Mouse (Mus musculus) testis, postnatal 10 days (tissue): Measurements from ENCODE around the gene Gm973.

ENCODE experiments used
- DNase-seq: peaks from one replicate; pipeline ENCODE4 v3.0.0; 2021; ENCODE audit warnings: low spot score

Gene Gm973

DNA sequence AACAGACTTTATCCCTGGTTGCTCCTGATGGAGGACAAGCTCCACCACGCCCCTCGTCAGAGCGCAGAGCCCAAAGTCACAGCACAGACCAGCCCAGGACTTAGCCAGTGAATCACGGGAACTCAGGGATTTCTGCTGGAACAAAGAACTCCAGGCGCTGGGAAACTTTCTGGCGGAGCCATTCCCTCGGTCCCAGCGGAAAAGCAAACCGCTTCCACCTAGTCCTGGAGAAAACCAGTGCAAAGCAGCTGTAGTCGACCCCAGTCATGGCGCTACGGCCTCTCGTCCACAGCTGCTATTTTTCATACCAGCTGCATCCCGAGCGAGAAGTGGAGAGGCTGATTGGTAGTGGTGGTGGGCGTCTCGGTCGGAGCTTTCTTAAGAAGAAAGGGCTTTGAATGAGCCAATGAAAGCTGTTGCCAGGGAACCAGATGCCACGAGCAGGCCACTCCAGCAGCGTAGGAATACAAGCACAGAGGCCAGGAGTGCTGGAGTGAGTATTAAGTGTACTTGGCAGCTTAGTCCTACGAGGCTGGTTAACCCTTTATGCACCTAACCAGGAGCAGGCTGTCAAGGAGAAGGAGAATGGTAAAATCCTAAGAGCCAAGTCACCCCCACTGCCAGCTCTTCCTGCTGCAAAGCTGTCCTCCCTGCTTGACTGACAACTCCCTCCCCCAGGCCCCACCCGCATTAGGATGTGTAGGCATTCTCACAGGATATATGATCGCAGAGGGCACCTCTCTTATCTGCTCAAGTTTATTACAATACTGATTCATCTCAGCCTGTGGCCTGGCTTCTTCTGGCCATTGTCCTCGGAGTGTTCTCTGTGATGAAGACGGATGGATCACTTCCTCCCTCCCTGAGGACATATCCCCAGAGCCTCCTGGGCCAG is at the start of gene Gm973:
Gene Gm973, plus strand, starts transcription at position 239 of the 892 bp plus-strand sequence.
- peak; percentile 47 for DNase-seq

DNA sequence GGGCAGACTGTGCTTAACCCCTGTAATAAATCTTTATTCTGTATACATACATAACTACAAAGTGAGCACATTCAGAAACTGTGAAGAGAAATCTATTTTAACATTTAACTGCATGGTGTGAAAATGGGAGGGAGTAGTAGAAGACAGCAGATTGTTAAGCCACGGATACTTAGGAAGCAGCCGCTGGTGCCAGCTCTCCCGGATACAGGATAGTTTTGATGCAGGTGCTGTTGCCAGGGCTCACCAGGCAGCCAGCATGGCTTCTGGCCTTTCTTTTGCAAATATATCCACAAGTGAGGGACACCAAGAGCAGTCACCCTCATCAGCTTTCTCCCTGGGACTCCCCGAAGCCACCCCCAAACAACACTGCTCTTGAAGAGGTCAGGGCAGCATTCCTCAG is 46.9 kb upstream of the Gm973 start:
- no peak for DNase-seq

DNA sequence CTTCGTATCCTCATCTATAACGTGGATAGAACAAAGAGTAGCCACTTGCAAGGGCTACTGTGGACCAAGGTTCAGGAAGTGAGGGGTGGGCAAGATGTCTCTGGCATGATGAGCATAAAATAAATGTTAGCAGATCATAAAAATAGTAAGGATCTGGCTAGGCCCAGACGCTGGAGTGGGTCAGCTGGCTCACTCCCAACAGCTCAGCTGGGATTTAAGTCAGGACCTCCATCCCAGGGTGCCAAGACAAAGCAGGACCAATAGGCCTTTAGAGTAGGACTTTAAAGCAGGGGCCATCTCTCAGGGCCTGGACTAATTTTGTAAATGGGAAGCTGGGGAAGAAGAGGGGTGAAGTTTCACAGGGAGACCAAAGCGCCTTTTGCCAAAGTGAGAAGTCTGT is 45.3 kb upstream of the Gm973 start:
- no peak for DNase-seq

DNA sequence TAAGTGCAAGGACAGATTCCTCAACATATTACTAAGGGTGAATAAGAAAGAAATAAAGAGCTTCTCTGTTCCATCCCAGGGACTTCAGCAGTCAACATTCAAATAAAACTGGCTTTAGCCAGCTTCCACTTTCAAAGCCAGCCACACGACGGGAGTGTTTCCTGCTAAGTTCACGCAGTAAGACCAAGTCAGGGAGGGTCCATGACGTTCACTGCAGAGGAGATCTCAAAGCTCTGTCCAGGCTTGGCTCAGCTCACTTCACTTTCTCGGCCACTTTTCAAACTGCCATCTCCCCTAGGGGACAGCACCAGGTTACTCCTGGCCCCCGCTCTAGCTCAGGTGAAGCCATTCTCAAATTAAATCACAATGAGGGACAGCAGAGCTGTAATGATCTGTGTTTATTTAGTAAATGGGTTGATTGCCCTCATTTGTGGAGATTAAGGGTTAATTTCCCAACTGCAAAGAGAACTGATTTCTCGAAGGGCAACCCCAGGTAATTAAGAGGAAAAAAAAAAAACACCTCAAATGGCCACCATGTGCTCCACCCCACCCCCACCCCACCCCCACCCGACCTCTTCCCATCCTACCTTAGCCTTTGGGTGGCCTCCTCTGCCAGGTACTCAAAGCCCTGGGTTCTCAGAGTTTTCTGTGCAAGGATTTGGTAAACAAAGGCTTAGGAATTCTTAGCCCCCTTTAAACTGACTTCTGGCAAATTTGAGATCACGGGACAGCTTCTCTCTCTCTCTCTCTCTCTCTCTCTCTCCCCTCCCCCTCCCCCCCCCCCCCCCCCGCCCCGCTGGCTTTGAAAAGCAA is 43.5 kb upstream of the Gm973 start:
- DNase-seq: no peak

DNA sequence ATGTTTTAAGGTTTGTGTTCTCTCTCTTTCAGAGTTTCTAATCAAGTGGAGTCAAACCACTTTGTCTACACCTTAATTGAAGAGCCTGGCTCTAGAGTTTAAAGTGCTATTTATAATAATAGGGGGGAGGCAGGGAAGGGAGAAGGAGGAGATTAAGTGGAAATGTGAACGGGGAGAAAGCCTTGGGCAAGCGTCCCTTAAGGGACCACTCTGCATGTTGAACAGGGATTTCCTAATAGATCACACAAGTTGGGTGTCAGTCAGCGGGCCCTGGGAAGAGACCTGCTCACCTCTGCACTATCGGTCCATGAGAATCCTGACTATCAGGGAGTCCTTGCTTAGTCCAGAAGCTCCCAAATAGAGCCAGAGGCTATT is 42.9 kb upstream of the Gm973 start:
- DNase-seq: no peak

DNA sequence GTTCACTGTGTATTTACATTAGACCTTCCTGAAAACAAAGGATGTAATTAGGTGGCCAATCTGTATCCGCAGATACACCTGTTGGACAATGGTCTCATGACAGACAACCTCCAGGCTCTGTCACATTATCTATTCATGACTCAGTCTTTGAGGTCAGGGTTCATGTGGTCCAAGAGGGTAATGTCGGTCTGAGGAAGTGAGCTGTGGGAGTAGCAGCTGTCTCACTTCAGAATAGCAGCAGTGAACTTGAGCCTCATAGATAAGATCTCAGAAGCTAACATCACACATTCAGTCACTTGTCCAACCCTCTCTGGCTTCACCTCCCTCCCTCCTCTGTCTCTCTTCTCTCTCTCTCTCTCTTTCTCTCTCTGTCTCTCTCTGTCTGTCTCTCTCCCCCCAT is 40.4 kb upstream of the Gm973 start:
- DNase-seq: no peak

DNA sequence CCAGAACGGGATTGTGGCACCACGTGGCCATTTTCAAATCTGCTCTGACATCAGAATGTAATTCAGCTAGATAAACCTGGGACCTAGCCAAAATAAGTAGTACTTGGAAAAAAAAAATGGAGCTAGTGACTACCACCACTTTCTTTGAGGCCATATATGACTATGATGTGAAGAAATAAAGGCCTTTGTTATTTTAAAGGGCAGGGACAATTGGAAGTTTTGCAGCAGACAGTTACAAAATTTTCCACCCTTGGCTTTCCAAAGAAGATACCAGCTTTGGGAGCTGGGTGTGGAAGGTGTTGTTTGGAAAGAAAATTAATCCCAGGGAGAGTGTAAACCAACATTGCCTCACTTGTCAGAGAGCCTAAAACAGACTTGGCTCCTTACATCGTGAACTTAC is 37.2 kb upstream of the Gm973 start:
- DNase-seq: no peak

DNA sequence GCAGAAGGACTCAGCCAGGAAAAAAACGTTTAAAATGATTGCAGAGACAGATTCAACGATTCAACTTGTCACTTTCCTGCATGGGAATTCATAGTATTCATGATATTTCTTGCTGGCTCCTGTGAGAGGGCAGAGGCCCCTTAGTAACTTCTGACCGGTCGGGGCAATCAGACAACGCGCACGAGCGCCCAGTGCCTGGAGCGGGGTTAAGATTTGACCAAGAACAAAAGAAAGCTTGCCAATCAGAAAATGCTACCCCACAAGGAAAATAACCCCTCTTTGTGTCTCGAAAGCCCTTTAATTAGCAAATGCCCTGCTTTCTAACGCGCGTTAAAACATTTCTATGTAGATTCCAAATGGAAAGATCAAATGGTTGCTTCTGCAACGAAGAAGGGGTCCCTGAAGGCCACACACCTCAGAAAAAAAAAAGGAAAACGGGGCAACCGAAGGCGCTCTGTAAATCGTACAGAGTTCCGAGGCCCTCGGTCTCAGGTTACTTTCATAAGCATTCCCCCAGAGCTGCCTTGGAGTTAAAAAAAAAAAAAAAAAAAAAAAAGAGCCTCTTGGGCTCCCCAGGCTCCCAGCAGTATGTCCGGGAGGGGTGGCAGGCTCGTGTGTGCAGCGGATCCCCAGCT is 35.1 kb upstream of the Gm973 start:
- DNase-seq: no peak

DNA sequence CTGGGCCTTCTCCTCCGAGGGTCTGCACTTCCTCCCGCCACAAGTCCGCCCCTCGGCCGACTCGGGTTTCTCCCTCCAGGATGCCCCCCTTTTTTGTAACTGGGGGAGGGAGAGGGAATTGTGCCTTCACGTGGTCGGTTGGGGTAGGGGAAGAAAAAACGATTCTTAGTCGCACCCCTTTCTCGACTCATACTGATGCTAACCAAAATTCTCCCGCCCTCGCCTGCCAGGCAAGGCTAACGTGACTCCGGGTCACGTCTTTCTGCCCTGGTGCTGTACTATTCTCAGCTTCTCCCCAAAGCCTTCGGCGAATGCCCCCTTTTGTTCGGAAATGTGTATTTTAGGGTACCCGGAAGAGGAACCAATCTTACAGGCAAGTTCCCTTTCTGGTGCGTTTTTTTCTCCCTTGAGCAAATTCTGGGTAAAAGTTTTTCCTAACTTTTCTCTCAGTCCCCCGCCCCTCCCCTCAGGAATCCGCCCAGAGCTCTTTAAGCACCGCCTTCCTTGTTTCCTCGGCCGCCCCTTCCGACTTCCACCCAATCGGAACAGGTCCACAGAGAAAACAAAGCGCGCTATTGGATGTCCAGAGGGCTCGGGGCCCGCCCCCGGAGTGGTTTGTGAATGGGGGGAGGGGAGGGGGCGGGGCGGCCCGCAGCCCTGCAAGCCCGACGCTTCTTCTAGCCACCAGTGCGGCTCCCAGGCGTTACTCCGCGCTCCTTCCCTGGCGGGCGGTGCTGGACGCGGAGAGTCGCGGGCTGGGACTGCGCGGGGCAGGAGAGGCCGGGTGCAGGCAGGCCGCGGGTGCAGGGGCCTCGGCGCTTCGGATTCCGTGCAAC is 34.4 kb upstream of the Gm973 start:
- DNase-seq: peak; percentile 94

DNA sequence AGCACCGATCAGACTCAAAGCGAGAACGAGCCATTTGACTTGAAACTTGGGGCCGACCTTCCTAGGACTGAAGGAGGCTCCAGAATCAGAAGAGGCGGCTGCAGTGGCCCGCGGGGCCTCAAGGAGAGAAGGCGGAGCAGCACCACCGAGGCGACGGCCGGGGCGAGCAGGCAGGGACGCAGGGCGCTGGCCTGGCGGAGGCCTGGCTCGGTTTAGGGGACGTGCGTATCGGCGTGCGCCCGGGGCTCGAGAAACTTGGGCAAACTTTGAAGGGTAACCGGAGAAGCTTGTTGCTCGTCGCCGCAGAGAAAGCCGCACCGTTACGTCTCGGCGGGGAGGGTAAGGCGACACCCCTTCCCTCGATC is 33.8 kb upstream of the Gm973 start, which contains the start of gene Fzd7:
Gene Fzd7, plus strand, starts transcription at position 94 of the 365 bp plus-strand sequence.
- DNase-seq: peak; percentile 75

DNA sequence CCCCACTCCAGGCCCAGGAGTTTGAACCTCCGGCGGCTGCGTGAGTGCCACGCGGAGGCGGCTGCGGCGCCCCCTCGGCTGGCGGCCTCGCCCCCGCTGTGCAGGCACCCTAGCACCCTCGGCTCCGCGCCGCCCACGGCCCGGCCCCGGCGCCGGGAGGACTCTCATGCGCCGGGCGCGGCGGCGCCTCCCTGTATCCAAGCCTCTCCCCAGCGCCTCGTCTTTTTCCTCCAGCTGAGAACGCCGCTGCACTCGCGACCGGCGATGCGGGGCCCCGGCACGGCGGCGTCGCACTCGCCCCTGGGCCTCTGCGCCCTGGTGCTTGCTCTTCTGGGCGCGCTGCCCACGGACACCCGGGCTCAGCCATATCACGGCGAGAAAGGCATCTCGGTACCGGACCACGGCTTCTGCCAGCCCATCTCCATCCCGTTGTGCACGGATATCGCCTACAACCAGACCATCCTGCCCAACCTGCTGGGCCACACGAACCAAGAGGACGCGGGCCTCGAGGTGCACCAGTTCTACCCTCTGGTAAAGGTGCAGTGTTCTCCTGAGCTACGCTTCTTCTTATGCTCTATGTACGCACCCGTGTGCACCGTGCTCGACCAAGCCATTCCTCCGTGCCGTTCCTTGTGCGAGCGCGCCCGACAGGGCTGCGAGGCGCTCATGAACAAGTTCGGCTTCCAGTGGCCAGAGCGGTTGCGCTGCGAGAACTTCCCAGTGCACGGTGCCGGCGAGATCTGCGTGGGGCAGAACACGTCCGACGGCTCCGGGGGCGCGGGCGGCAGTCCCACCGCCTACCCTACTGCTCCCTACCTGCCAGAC is 33.2 kb upstream of the Gm973 start:
- peak; percentile 68 for DNase-seq

DNA sequence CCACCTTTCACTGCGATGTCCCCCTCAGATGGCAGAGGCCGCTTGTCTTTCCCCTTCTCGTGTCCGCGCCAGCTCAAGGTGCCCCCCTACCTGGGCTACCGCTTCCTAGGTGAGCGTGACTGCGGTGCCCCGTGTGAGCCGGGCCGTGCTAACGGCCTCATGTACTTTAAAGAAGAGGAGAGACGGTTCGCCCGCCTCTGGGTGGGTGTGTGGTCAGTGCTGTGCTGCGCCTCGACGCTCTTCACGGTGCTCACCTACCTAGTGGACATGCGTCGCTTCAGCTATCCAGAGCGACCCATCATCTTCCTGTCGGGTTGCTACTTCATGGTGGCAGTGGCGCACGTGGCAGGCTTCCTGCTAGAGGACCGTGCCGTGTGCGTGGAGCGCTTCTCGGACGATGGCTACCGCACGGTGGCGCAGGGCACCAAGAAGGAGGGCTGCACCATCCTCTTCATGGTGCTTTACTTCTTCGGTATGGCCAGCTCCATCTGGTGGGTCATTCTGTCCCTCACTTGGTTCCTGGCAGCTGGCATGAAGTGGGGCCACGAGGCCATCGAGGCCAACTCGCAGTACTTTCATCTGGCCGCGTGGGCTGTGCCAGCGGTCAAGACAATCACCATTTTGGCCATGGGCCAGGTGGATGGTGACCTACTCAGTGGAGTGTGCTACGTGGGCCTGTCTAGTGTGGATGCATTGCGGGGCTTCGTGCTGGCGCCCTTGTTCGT is 32.4 kb upstream of the Gm973 start:
- DNase-seq: peak; percentile 84

DNA sequence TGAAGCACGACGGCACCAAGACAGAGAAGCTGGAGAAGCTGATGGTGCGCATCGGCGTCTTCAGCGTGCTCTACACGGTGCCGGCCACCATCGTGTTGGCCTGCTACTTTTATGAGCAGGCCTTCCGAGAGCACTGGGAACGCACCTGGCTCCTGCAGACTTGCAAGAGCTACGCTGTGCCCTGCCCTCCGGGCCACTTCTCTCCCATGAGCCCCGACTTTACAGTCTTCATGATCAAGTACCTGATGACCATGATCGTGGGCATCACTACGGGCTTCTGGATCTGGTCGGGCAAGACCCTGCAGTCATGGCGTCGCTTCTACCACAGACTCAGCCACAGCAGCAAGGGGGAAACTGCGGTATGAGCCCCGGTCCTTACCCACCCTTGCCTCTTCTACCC is 31.8 kb upstream of the Gm973 start:
- DNase-seq: peak; percentile 45

DNA sequence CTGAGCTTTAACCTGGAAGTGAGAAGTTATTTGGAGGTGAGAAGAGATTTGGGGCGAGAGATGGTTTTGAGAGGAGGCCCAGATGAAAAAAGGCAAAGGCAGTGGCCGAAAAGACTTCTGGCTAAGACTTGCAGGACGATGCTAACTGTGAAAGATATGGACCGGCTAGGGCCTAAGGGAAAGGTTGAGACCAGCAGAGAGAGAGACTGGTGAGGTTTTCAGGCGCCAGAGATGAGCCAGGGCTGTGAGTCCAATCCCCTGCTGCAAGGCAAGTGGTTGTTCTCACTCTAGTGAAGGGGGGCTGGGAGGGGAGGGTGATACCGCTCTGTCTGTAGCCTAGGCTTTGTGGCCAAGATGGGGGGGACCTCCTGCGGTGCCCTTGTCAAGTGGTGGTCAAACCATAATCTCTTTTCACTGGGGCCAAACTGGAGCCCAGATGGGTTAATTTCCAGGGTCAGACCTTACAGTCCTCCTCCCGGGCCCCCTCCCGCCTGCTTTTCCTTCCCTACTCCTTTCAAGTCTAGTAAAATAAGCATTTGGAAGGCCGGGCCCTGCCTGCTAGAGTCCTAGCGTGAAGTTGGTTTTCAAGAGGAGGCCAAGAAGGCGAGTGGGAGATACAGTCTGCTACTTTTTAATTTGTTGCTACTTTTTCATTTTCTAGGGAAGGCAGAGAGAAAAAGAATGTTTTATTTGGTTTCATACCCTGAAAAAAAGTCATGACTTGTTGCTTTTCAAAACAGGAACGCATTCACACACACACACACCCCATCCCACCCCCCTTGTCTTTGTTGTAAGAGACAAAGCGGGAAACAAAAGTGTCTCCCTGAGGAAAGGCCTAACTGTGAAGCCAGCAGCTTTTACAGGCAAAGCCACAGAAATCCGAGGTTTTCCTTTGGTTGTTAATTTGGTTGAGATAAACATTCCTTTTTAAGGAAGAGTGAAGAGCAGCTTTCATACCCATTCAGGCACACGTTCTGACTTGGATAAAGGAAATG is 31.0 kb upstream of the Gm973 start:
- peak; percentile 57 for DNase-seq

DNA sequence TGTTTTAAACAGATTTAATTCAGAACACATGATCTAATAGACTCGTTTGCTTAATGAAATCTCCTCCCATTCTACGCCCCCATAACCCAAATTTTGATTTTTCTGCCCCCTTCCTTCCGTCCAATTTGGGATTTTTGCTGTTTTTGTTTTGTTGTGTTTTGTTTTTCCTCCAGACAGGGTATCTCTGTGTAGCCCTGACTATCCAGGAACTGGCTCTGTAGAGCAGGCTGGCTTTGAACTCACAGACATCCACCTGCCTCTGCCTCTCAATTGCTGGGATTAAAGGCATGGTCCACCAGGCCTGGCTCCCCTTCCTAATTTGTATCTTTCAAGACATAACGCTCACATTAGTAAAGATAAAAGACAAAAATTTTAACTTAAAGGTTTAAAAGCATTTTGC is 30.3 kb upstream of the Gm973 start:
- no peak for DNase-seq

DNA sequence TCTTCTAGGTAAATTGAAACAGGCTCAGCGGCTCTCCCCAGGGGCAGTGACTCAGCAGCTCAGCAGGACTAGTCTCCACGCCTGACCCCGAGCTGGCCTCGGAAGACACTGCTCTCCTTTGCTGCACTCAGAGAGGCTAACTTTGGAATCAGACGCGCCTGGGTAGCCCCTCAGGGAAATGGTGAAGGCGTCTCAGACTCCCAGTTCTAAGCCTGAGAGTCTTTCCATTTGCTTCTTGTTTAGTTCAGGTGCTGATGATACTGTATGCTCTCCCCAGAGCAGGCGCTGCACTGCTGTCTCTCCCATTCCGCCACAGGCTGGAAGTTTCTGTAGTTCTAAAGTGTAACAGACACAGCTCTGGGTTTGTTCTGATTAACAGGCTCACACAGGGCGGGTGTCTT is 28.4 kb upstream of the Gm973 start:
- no peak for DNase-seq

DNA sequence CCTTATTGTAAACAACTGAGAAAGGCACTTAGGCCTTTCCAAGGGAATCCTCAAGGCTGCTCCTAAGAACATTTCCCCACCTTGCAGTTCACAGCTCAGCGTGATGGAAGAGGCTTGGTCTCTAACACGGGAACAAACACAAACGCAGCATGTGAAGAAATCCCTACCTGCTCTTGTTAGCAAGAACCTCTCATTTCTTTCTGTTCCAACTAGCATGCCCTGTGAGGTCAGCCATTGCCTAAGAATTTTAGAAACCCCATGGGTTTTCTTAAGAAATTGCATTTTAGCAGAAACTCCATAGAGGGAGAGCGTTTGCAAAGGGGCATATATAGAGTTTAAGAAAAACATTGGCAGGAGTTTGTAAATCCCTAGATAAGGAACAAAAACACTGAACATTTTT is 27.6 kb upstream of the Gm973 start:
- no peak for DNase-seq

DNA sequence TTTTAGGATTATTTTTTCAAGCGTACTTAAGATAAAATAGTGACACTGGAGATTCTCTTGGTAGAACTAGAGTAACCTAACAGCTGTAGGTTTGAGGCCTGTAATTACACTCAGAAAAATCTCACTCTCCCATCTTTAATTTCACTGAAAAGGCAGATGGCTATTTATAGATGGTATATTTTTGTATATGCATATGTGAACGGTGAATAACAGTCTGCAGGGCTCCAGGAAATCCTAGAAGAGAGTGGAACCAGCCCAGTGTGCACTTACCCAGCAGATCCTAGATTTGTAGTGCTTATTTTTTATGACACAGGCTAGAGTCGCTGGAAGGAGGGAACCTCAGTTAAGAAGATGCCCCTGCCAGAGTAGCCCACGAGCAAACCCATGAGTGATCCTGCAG is 27.1 kb upstream of the Gm973 start:
- no peak for DNase-seq

DNA sequence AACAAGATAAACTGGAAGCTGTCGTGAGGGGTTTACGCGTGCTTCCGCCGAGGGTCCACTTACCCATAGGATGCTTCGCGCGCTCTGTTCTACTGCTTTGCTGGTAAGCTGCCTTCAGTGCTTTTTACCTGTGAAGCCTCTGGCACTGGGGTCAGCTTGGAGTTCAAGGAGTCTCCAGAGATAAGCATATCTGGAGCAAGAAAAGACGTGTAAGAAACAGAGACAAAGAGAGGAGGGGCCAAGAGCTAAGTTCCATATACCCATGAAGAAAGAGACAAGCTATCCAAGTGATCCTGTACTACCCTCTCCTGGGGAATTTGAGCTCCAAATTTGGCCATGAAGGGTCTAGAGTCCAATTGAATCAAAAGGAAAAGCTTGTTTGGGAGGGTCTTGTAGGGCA is 24.5 kb upstream of the Gm973 start:
- DNase-seq: no peak
